Mouse (Mus musculus) brain, embryonic 14.5 days (tissue): ENCODE measurements at regions not wholly inside any gene's neighbourhood (a gene's known extent, or its start where the extent isn't known, plus 50 kb on each side); places are given as distances from the start of the nearest gene placed in this dataset.

Source experiments
- CTCF ChIP-seq: fragments of 200-500 bp; IDR thresholded peaks from 2 replicates; pipeline ENCODE4 v1.5.1; 2012; ENCODE audit warnings: inconsistent platforms, mild to moderate bottlenecking, moderate library complexity, borderline replicate concordance; ENCODE audit not compliant: insufficient read depth, insufficient read length; ENCODE audit errors: extremely low read depth
- POLR2A ChIP-seq: fragments of 200-500 bp; IDR thresholded peaks from 2 replicates; pipeline ENCODE4 v1.6.1; 2012; ENCODE audit warnings: mild to moderate bottlenecking, inconsistent platforms, borderline replicate concordance; ENCODE audit not compliant: poor library complexity, insufficient read depth, insufficient read length, severe bottlenecking; ENCODE audit errors: extremely low read depth

DNA sequence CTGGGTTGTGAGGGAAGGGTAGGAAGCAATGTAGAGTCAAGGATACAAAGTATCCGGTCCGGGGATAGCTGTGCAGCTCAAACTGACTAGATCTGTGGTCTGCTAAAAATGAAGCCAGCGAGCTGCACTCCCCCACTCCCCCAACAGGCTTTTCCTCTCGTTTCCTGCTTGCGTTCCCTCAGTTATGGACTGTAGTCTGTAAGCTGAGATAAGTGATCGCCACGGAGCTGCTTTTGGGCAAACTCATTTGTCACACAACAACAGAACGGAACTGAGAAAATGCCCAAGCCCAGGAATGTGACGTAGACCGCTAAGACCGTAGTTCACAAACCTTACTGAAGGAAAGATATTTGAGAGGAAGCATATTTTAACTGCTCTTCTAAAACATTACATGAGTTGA lies 276.1 kb downstream of the Rbm26 start:
- TF ChIP-seq CTCF (no peak), POLR2A (no peak)
